Mouse (Mus musculus) erythroblast, embryonic 14.5 days (primary cell): ENCODE data around the gene Gna14.

Source experiments
- GATA1 ChIP-seq: IDR thresholded peaks from 2 replicates; pipeline ENCODE4 v1.6.1; 2012; ENCODE audit warnings: low read length, inconsistent platforms, mixed read lengths
- TAL1 ChIP-seq: IDR thresholded peaks from 3 replicates; pipeline ENCODE4 v1.6.1; 2012; ENCODE audit warnings: low read length, inconsistent platforms, mixed read lengths

DNA sequence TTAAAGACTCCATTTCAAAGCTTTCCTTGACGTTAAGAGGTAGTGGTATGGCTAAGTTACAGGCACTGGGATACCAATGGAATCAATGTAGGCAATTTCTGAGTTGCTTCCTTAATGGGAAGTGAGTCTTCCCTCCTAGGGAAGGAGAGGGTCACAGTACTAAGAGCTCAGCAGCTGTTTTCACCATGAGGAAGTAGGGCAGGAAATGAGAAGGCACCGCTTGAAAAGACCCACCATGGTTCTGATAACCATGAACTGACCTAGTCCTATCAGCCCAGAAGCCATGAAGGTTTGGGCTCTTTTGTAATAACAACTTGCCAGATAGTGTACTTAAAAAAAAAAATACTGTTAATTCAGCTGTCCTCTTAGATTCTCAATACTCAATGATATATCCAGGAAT lies 20.6 kb downstream of the Gna14 start:
- TF ChIP-seq GATA1 (no peak), TAL1 (no peak)
